Mouse (Mus musculus) heart, postnatal 0 days (tissue): ENCODE measurements at regions not wholly inside any gene's neighbourhood (a gene's known extent, or its start where the extent isn't known, plus 50 kb on each side); places are given as distances from the start of the nearest gene placed in this dataset.

Experiments used
- CTCF ChIP-seq: IDR thresholded peaks from 2 replicates; pipeline ENCODE4 v1.5.1; 2016; ENCODE audit warnings: antibody characterized with exemption, control low read depth, low read depth
- EP300 ChIP-seq: IDR thresholded peaks from 2 replicates; pipeline ENCODE4 v1.6.1; 2016; ENCODE audit warnings: antibody characterized with exemption, low read depth

GRCm38 (mm10) chr17:15174354-15174953 lies 133.1 kb upstream of the Gm3448 start:
- no peak for TF ChIP-seq CTCF
- no peak for TF ChIP-seq EP300
